Mouse (Mus musculus) layer of hippocampus, postnatal 10 days (tissue): ENCODE results near the gene Cldnd2. TPM values are rescaled to one million over a fixed set of nuclear protein-coding genes. Genes with fewer than 3 reads are reported as not detected.

ENCODE experiments used
- DNase-seq, 2 experiments: peaks; one replicate each; pipeline ENCODE4 v3.0.0; 2021; ENCODE audit warnings: low spot score in 2 of 2
- total RNA-seq, 2 experiments: library from RNA; stranded (reverse); gene quantifications; 2 replicates each; pipeline ENCODE4 v1.2.3; 2021

Cldnd2 gene
- total RNA-seq, 2 experiments from 2014 or later, result not detected

GRCm38 (mm10) chr7:43443917-43444293 is 3.3 kb downstream of the Cldnd2 start, which contains the start of the genes Etfb and Gm45233:
Gene Etfb (plus strand): TSS chr7:43444083.
Gene Gm45233 (plus strand): TSS chr7:43444128.
- DNase-seq, result peak; percentile 89 to 92

DNA sequence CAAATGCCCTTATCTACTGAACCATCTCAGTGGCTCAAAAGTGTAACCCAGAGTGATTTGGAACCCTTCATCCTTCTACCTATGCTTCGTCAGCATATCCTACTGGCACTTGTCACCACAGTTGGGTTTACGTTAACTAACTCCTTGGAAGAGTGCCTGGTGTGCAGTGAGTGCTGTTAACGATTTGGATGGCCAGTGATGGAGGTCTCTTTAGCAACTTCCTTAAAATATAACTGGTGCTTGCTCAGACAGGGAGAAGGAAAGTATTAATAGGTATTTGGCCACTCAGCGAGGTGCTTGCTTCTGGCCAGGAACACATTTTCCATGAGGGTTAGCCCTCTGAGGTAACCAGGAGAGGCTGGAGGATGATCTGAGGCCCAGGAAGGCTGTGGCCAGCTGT is 7.2 kb downstream of the Cldnd2 start:
- no peak for DNase-seq

DNA sequence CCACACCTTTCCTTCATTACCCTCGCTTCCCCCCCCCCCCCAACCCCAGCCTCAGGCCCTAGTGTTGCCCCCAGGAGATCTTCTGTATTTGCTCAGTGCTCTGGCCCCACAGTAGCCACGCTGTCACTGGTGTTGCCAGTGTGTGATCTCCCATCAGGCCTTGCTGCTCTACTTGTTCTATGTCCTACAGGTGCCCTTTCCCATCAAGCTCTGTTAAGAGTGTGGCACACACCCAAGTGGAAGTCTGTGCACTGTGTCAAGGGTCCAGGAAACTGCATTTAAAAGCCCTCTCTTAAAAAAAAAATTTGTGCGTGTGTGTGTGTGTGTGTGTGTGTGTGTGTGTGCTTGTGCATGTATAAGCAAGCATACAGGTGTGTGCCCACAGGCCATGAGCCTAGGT is 7.7 kb downstream of the Cldnd2 start:
- no peak for DNase-seq

DNA sequence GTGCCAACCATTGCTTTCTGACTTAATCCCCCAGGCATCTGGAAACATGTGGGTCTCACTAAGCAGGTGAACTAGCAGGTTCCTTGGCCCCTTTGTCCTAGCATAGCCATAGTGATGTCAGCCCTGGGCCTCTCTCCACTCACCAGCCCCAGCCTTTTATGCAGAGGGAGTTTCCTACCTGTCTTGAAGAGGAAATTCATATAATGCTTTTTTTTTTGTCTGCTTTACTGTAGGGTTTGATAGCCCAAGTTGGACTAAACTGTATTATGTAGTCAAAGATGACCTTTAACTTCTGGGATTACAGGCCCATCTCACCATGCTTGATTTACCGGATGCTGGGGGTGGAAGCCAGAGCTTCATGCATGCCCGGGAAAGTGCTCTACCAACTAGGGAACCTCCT is 9.2 kb downstream of the Cldnd2 start:
- DNase-seq, result no peak

- no peak for DNase-seq
Measured at GRCm38 (mm10) chr7:43451726-43452125, 11.1 kb downstream of the Cldnd2 start.

DNA sequence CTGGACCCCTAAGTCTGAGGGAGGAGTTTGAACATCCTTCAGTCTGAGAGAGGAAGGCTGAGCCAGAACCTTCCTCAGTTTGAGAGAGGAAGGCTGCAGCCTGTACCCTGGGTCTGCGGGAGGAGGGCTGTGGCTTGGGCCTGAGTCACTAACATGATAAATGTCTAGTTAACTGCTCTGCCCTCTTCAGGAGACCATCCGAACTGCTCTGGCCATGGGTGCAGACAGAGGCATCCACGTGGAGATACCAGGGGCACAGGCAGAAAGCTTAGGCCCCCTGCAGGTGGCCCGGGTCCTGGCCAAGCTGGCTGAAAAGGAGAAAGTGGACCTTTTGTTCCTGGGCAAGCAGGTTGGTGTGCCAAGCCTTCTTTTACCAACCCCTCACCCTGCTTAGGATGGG is 12.0 kb downstream of the Cldnd2 start:
- DNase-seq, result peak; percentile 44 to 48

- no peak for DNase-seq
Measured at GRCm38 (mm10) chr7:43453599-43454355, 13.2 kb downstream of the Cldnd2 start.

DNA sequence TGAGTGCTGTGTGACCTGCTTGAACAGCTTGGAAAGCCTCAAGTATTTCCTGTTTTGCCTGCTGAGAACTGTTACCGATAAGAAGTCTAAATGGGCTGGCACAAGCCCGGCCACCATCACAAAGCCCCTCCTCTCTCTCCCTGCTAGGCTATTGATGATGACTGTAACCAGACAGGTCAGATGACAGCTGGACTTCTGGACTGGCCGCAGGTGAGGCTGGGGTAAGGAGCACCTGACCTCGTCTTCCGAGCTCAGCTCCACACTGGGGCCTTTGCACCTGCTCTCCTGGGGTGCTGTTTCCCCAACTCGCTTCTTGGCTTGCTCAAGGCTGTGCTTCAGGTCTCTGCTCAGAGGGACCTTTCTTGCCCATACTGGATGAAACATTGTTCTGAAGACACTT is 13.8 kb downstream of the Cldnd2 start:
- DNase-seq, result no peak

DNA sequence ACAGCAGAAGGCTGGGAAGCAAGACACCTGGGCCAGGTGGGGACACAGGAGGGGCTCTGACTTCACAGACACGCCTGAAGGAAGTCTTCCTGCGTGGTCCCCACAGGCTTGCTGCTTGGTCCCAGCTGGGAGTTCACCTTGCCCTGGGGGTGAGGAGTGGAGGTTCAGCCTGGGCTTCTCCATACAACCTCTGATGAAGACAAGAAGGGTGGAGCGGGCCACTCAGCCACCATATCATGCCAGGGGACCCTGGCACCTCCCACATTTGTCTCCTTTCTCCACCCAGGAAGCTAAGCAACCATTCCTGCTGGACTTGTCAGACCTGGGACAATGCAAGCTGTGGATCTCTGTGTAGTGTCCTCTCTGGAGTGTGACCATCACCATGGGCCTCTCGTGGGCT is 22.3 kb downstream of the Cldnd2 start, which contains the start of gene Vsig10l:
TSS of gene Vsig10l (plus strand) at position 301 of the 400 bp plus-strand sequence.
- no peak for DNase-seq

- DNase-seq, result no peak
Measured at GRCm38 (mm10) chr7:43463976-43464375, 23.4 kb downstream of the Cldnd2 start.

- peak in 1 of 2 experiments; percentile 34 for DNase-seq
Measured at GRCm38 (mm10) chr7:43464864-43465343, 24.3 kb downstream of the Cldnd2 start.

DNA sequence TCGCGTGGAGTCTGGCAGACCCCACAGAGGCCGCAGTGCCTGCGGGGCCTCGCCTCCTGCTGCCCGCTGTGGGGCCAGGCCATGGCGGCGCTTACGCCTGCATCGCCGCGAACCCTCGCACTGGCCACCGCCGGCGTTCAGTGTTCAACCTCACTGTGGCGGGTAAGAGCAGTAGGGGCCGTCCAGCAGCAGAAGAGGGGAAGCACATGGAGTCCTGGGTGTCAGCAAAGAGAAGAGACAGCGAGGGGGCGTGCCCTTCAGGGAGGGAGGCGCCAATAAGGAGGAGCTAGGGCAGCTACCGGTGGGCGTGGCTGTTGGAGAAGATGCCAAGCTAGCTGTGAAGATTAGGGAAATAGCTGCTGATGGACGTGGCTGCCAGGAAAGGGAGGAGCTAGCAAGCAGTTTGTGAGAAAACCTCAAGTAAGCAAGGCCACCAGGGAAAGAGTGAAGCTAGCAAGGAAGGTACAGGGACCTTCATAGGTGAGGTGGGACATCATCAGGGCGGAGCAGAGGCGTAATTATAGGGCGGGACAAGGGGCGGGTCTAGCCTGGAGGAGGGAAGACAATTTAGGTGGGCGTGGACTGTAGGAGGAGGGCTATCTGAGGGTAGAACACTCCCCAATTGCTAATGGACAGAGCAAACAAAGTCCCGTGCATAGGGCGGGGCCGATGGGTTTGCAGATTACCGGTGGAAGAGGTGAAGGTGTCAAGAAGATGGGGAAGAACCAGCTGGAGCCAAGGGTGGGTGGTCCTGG is 24.9 kb downstream of the Cldnd2 start:
- DNase-seq, result peak; percentile 82 to 85

DNA sequence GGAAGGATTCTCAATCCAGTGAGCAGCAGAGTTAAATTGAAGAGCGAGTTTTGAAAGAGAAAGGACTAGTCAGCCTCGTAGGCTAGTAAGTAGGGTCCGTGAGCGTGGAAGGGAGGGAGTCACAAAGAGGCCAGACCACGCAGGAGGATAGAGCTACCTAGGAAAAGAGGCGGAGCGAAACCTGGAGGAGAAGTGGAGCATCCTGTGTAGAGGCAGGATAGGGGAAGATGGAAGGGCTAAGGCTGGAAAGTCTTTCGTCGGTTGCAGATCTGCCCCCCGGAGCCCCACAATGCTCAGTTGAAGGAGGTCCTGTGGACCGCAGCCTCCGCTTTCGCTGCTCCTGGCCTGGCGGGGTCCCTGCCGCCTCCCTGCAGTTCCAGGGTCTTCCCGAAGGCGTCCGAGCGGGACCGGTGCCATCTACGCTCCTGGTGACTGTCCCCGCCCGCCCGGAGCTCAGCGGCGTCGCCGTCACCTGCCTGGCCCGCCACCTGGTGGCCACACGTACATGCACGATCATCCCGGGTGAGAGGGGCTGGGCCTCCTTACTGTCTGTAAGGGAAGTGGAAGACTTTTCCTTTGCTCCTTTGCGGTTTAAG is 25.6 kb downstream of the Cldnd2 start:
- DNase-seq, result peak; percentile 83 to 87

DNA sequence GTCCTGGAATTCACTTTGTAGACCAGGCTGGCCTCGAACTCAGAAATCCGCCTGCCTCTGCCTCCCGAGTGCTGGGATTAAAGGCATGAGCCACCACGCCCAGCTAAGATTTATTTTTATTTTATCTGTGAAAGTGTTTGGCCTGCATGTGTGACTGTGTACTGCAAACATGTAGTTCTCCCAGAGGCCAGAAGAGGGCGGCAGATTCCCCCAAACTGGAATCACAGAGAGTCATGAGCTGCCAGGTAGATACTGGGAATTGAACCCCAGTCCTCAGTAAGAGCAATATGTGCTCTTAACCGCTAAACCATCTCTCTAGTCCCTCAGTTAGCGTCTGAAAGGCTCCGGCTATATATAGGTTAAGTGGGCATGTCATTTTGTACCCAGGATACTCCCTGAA is 29.8 kb downstream of the Cldnd2 start:
- DNase-seq, result peak; percentile 44 to 59

DNA sequence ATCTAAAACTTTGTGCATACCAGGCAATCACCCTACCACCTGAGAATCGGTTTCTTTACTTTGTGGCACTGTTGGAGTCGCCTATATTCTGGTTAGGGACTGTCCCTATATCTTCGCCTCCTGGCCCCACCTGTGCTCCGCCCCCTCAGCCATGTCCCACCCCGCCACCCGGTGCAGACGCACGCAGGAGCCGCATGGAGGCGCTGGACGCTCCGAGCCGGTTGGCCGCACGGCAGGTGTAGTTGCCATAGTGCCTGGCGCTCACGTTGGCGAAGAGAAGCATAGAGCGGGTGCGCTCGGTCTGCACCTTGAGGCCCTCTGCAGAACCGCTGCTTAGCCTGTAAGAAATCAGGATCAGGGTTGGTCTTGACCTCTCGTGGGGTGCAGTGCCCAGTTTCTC is 35.1 kb downstream of the Cldnd2 start:
- no peak for DNase-seq

- no peak for DNase-seq
Measured at GRCm38 (mm10) chr7:43476376-43476775, 35.8 kb downstream of the Cldnd2 start.

DNA sequence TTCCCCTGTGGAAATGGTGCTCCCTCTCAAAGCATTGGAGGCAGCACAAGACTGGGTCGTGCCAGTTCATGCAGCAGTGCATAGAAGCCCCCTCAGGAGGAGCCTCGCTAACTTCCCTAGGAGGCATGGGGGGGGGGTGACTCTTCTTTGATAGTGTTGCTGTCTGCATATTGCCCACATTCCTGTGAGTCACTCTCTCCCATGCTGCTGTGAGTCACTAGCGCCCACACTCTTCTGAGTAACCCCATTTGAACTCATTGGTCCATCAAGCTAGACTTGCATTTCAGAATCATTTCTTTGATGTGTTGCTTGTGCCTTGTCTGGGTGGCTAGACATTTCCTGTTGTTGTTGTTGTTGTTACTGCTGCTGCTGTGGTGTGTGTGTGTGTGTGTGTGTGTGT is 40.6 kb downstream of the Cldnd2 start:
- no peak for DNase-seq

- DNase-seq, result peak; percentile 58 to 64
Measured at GRCm38 (mm10) chr7:43482090-43482716, 41.6 kb downstream of the Cldnd2 start.

- DNase-seq, result no peak
Measured at GRCm38 (mm10) chr7:43483236-43483635, 42.7 kb downstream of the Cldnd2 start.

DNA sequence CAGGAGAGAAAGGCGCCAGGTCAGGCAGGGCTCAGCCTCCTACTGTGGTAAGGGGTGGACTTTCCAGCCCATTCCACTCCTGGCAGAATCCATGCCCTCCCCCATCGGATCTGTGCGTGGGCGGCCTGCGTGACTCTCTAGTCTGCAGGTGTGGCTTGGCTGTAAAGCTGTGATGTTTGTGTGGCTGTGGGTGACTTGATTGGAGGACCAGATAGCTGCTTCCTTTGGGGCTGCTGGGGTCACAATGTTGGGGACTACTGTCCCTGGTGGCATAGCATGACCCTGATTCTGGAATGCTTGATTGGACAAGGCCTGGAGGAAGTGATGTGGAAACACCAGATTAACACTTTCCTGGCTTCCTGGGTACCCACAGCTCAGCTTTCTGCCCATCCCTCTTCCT is 48.1 kb downstream of the Cldnd2 start:
- no peak for DNase-seq

GRCm38 (mm10) chr7:43489631-43490125 is 49.1 kb downstream of the Cldnd2 start, which contains the start of gene Iglon5:
Gene Iglon5 (minus strand): TSS chr7:43490075.
- DNase-seq, result peak; percentile 37 to 55
